Mouse (Mus musculus) 416B (cell line): Measurements from ENCODE around the gene Foxi3.

Experiments used
- DNase-seq: peaks from one replicate; pipeline ENCODE4 v3.0.0; 2011; ENCODE audit warnings: low read depth

Foxi3 gene

GRCm38 (mm10) chr6:70956285-70956912 is at the start of gene Foxi3:
TSS of gene Foxi3 (plus strand) at chr6:70956531.
- DNase-seq: no peak

GRCm38 (mm10) chr6:70909572-70909971 is 46.8 kb upstream of the Foxi3 start:
- DNase-seq: no peak

GRCm38 (mm10) chr6:70910285-70910684 is 46.0 kb upstream of the Foxi3 start:
- no peak for DNase-seq

- no peak for DNase-seq
Measured at GRCm38 (mm10) chr6:70911668-70912395, 44.5 kb upstream of the Foxi3 start.

GRCm38 (mm10) chr6:70912396-70912765 is 44.0 kb upstream of the Foxi3 start:
- no peak for DNase-seq

GRCm38 (mm10) chr6:70918827-70919226 is 37.5 kb upstream of the Foxi3 start, which contains the start of gene Tex37:
TSS of gene Tex37 (minus strand) at chr6:70918927.
- DNase-seq: no peak

- peak; percentile 38 for DNase-seq
Measured at GRCm38 (mm10) chr6:70921274-70922074, 34.9 kb upstream of the Foxi3 start.

- DNase-seq: no peak
Measured at GRCm38 (mm10) chr6:70931801-70932200, 24.5 kb upstream of the Foxi3 start.

- no peak for DNase-seq
Measured at GRCm38 (mm10) chr6:70953274-70953673, 3.1 kb upstream of the Foxi3 start.

GRCm38 (mm10) chr6:70954040-70954439 is 2.3 kb upstream of the Foxi3 start:
- peak; percentile 5 for DNase-seq

GRCm38 (mm10) chr6:70955291-70955800 is 985 bp upstream of the Foxi3 start:
- DNase-seq: no peak

GRCm38 (mm10) chr6:70955841-70956240 is 490 bp upstream of the Foxi3 start:
- DNase-seq: no peak

GRCm38 (mm10) chr6:70956936-70957335 is 605 bp downstream of the Foxi3 start:
- no peak for DNase-seq

- no peak for DNase-seq
Measured at GRCm38 (mm10) chr6:70957341-70957940, 1.1 kb downstream of the Foxi3 start.

GRCm38 (mm10) chr6:70964116-70964830 is 7.9 kb downstream of the Foxi3 start:
- no peak for DNase-seq

GRCm38 (mm10) chr6:70965694-70966093 is 9.4 kb downstream of the Foxi3 start:
- no peak for DNase-seq

GRCm38 (mm10) chr6:70967422-70967821 is 11.1 kb downstream of the Foxi3 start:
- no peak for DNase-seq

GRCm38 (mm10) chr6:70968291-70968690 is 12.0 kb downstream of the Foxi3 start:
- no peak for DNase-seq

GRCm38 (mm10) chr6:70973066-70973465 is 16.7 kb downstream of the Foxi3 start:
- DNase-seq: peak; percentile 19

- no peak for DNase-seq
Measured at GRCm38 (mm10) chr6:70981036-70981435, 24.7 kb downstream of the Foxi3 start.

- DNase-seq: no peak
Measured at GRCm38 (mm10) chr6:70982416-70982815, 26.1 kb downstream of the Foxi3 start.

- no peak for DNase-seq
Measured at GRCm38 (mm10) chr6:70986683-70987082, 30.4 kb downstream of the Foxi3 start.
